Mouse (Mus musculus): ENCODE measurements at regions not wholly inside any gene's neighbourhood (a gene's known extent, or its start where the extent isn't known, plus 50 kb on each side); places are given as distances from the start of the nearest gene placed in this dataset.

- no peak overlapping the region for H3K27ac ChIP-seq (ENCODE audit: insufficient read depth, low read length)
- no peaks in the 10 kb centered on the region for H3K4me1 ChIP-seq (ENCODE audit: control insufficient read depth, insufficient read depth, low read length)
- no peak for TF ChIP-seq POLR2A (IDR thresholded peaks at IDR 0.05; ENCODE audit: low read depth, low read length)
- no peak for TF ChIP-seq CTCF (IDR thresholded peaks at IDR 0.05; ENCODE audit: borderline replicate concordance, insufficient read depth, low read length)
- no peak overlapping the region for H3K4me3 ChIP-seq (ENCODE audit: insufficient read depth, low read length)
These were observed 122.8 kb upstream of the Trpm3 start for GRCm38 (mm10) chr19:22015854-22016610.

DNA sequence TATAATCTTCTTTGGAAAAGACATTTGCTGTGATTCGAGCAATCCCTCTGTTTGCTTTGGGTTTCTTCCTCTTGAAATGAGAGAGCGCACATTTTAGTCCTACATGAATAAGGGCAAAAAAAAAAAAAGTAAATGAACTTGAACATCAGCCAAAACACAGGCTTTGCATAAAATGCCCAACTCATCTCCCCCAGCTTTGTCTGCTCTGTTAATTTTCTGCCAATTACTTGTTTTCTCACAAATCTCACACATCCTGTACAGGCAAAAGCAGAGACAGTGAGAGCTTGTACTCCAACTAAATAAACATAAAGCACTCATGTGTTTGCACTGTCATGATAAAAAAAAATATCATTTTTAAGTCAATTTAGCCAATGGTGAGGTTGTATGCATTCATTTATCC is 121.4 kb upstream of the Trpm3 start:
- H3K27ac ChIP-seq (ENCODE audit: insufficient read depth, low read length): no peak overlapping the region
- no peaks in the 10 kb centered on the region for H3K4me1 ChIP-seq (ENCODE audit: control insufficient read depth, insufficient read depth, low read length)
- H3K4me3 ChIP-seq (ENCODE audit: insufficient read depth, low read length): no peak overlapping the region
- TF ChIP-seq CTCF (IDR thresholded peaks at IDR 0.05; ENCODE audit: borderline replicate concordance, insufficient read depth, low read length) (no peak), POLR2A (IDR thresholded peaks at IDR 0.05; ENCODE audit: low read depth, low read length) (no peak)

GRCm38 (mm10) chr19:22027577-22027976 is 111.3 kb upstream of the Trpm3 start:
- H3K4me3 ChIP-seq (ENCODE audit: insufficient read depth, low read length): no peak overlapping the region
- no peak for TF ChIP-seq POLR2A (IDR thresholded peaks at IDR 0.05; ENCODE audit: low read depth, low read length)
- TF ChIP-seq CTCF (IDR thresholded peaks at IDR 0.05; ENCODE audit: borderline replicate concordance, insufficient read depth, low read length): no peak
- no peak overlapping the region for H3K27ac ChIP-seq (ENCODE audit: insufficient read depth, low read length)
- no peaks in the 10 kb centered on the region for H3K4me1 ChIP-seq (ENCODE audit: control insufficient read depth, insufficient read depth, low read length)

DNA sequence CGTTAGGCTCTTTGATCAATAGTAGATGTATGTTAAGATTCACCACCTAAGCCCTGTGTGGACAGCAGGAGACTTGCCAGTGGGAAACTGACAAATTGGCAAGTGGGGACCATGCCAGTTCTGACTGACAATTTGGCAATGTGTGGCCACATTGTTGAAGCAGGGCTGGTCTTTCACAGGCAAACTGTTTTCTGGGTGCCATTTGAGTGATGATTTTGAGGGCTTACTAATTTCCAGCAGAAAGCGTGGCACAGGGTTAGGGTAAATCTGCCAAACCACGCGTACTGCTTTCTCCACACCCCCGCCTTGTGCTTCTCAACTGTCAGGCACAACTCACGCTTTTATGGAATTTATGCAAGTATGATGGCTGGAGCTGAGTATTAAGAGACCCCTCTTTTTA is 91.2 kb upstream of the Trpm3 start:
- TF ChIP-seq POLR2A (IDR thresholded peaks at IDR 0.05; ENCODE audit: low read depth, low read length) (no peak), CTCF (IDR thresholded peaks at IDR 0.05; ENCODE audit: borderline replicate concordance, insufficient read depth, low read length) (no peak)
- Histone ChIP-seq H3K4me3 (ENCODE audit: insufficient read depth, low read length) (no peak overlapping the region), H3K27ac (ENCODE audit: insufficient read depth, low read length) (no peak overlapping the region), H3K4me1 (ENCODE audit: control insufficient read depth, insufficient read depth, low read length) (no peaks in the 10 kb centered on the region)

GRCm38 (mm10) chr19:22066302-22066701 is 72.5 kb upstream of the Trpm3 start:
- Histone ChIP-seq H3K4me3 (ENCODE audit: insufficient read depth, low read length) (no peak overlapping the region), H3K27ac (ENCODE audit: insufficient read depth, low read length) (no peak overlapping the region), H3K4me1 (ENCODE audit: control insufficient read depth, insufficient read depth, low read length) (no peaks in the 10 kb centered on the region)
- TF ChIP-seq CTCF (IDR thresholded peaks at IDR 0.05; ENCODE audit: borderline replicate concordance, insufficient read depth, low read length) (no peak), POLR2A (IDR thresholded peaks at IDR 0.05; ENCODE audit: low read depth, low read length) (no peak)

DNA sequence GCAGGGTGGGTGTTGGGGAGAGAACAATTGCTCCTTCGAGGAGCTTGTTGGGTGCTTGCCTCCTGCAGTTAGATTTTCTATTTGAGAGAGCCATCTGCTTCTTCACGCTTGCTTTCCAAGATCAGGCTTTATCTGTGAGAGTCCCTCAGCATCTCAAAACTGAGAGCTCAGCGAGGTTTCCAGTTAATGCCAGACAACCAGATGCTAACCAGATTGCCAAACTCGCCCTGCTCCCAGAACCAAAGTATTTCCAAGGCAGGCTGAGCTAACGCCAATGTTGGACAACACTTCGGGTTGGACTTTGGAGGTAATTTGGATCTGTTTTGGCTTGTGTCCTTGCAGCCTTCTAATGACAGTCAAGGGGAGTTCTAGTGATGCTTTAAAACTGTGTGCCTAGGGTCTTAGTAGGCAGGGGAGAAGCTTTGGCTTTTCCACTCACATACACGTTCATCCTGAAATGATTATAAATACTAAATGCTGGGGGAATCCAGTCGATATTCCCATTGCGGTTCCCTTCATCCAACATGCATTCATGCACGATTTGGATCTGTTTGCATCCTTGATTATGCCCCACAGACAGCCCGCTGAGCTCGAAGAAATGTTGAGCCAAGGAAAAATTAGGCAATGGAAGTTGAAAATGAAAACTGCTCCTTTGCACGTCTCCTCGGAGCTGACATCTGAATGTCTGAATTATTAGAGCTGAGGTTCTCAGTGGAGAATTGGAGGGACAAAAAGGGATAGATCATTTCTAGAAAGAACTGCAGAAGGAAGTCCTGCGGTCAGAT is 68.4 kb upstream of the Trpm3 start:
- Histone ChIP-seq H3K4me1 (ENCODE audit: control insufficient read depth, insufficient read depth, low read length) (no peaks in the 10 kb centered on the region), H3K27ac (ENCODE audit: insufficient read depth, low read length) (no peak overlapping the region), H3K4me3 (ENCODE audit: insufficient read depth, low read length) (no peak overlapping the region)
- TF ChIP-seq CTCF (IDR thresholded peaks at IDR 0.05; ENCODE audit: borderline replicate concordance, insufficient read depth, low read length) (no peak), POLR2A (IDR thresholded peaks at IDR 0.05; ENCODE audit: low read depth, low read length) (no peak)

GRCm38 (mm10) chr19:22071701-22072100 is 67.1 kb upstream of the Trpm3 start:
- Histone ChIP-seq H3K4me3 (ENCODE audit: insufficient read depth, low read length) (no peak overlapping the region), H3K27ac (ENCODE audit: insufficient read depth, low read length) (no peak overlapping the region), H3K4me1 (ENCODE audit: control insufficient read depth, insufficient read depth, low read length) (no peaks in the 10 kb centered on the region)
- TF ChIP-seq CTCF (IDR thresholded peaks at IDR 0.05; ENCODE audit: borderline replicate concordance, insufficient read depth, low read length): no peak
- TF ChIP-seq POLR2A (IDR thresholded peaks at IDR 0.05; ENCODE audit: low read depth, low read length): no peak

DNA sequence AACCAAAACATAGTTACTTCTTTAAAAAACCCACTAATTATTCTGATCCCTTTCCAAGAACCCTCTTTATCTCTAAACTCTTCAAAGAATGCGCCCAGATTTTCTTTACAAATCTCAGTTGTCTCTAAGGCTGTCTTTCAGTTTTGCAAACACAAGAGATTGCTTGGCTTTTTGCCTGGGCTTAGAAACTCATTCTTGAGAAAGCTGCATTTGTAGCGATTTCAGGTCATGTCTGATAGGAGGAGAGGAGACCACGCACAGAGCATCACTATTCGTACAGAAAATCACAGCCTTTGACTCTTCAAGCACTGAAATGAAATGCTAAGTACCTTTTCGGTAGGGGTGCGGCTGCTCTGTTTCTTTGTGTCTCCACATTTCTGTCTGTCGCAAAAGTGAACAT is 64.8 kb upstream of the Trpm3 start:
- Histone ChIP-seq H3K4me3 (ENCODE audit: insufficient read depth, low read length) (no peak overlapping the region), H3K27ac (ENCODE audit: insufficient read depth, low read length) (no peak overlapping the region), H3K4me1 (ENCODE audit: control insufficient read depth, insufficient read depth, low read length) (no peaks in the 10 kb centered on the region)
- TF ChIP-seq POLR2A (IDR thresholded peaks at IDR 0.05; ENCODE audit: low read depth, low read length) (no peak), CTCF (IDR thresholded peaks at IDR 0.05; ENCODE audit: borderline replicate concordance, insufficient read depth, low read length) (no peak)

DNA sequence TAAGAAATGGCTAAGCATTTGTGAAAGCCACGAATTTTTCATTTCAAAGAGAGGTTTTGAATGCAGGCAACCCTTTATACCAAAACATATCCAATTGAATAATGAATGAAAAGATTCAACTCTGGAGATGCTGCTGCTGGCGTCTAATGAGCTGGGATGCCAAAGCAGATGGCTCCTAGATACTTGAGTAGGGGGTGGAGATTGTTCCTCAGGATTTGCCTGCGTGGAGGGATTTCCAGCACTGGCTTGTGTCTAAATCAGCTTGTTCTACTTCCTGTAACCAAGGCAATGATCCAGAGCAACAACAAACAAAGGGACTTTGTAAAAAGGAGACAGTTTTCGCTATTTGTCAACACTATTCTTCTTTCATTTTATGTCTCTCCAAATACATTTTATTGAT is 57.4 kb upstream of the Trpm3 start:
- no peak overlapping the region for H3K4me3 ChIP-seq (ENCODE audit: insufficient read depth, low read length)
- no peak for TF ChIP-seq CTCF (IDR thresholded peaks at IDR 0.05; ENCODE audit: borderline replicate concordance, insufficient read depth, low read length)
- no peak for TF ChIP-seq POLR2A (IDR thresholded peaks at IDR 0.05; ENCODE audit: low read depth, low read length)
- H3K4me1 ChIP-seq (ENCODE audit: control insufficient read depth, insufficient read depth, low read length): no peaks in the 10 kb centered on the region
- H3K27ac ChIP-seq (ENCODE audit: insufficient read depth, low read length): no peak overlapping the region
